In genomic region chr11:75677881-75678746, GRCm38 (mm10) we compare ENCODE assay signal across 8 mouse cellular contexts. TPM values are rescaled to one million over a fixed set of nuclear protein-coding genes. Genes with fewer than 3 reads are reported as not detected.
DNase-seq lines count a peak whose midpoint lies in the region; ATAC-seq and TF ChIP-seq lines count a peak whose summit lies in the region.

No protein-coding gene starts in this region.

- TF ChIP-seq CTCF in thymus, adult 2 months (IDR thresholded peaks at IDR 0.05; ENCODE audit: borderline replicate concordance, control insufficient read depth, extremely low read depth, insufficient read depth, low read length, poor library complexity): no peak

- peak overlapping the region; percentile 69 for H3K27ac ChIP-seq in thymus, adult 2 months (ENCODE audit: control insufficient read depth, insufficient read depth, low read length)
- H3K27ac ChIP-seq in limb, embryonic 12.5 days: no peak overlapping the region
- H3K27ac ChIP-seq in stomach, embryonic 15.5 days: peak overlapping the region; percentile 76

- H3K9me3 ChIP-seq in limb, embryonic 12.5 days: no peaks in the 10 kb centered on the region
- no peaks in the 10 kb centered on the region for H3K9me3 ChIP-seq in stomach, embryonic 15.5 days

- H3K4me3 ChIP-seq in thymus, adult 2 months (ENCODE audit: control insufficient read depth, insufficient read depth, low read length): peak overlapping the region; percentile 48; the same call in 1 of the 2 replicates
- H3K4me3 ChIP-seq in limb, embryonic 12.5 days (replicated peaks): peak overlapping the region; percentile 96
- peak overlapping the region; percentile 99 for H3K4me3 ChIP-seq in stomach, embryonic 15.5 days (replicated peaks)

- peaks cover 5% of the 10 kb centered on the region; the same call in 1 of the 2 replicates for H3K36me3 ChIP-seq in thymus, adult 2 months (ENCODE audit: control insufficient read depth, insufficient read depth, low read length)
- peaks cover 13% of the 10 kb centered on the region for H3K36me3 ChIP-seq in limb, embryonic 12.5 days
- peaks cover 11% of the 10 kb centered on the region for H3K36me3 ChIP-seq in stomach, embryonic 15.5 days

- ATAC-seq in limb, embryonic 12.5 days (ENCODE audit: insufficient number of reproducible peaks, insufficient read depth, low FRiP score, low TSS enrichment, low read depth): no peak
- ATAC-seq in stomach, embryonic 15.5 days (ENCODE audit: insufficient read depth, low FRiP score, low read depth): no peak

- H3K4me2 ChIP-seq in limb, embryonic 12.5 days: peak overlapping the region; percentile 67
- H3K4me2 ChIP-seq in stomach, embryonic 15.5 days: peak overlapping the region; percentile 70

- WGBS in thymus, adult 2 months: 100% methylated on average over 3 of the region's 3 CpGs
- 86% methylated on average over 3 of the region's 3 CpGs for WGBS in limb, embryonic 12.5 days
- 83% methylated on average over 3 of the region's 3 CpGs for WGBS in stomach, embryonic 15.5 days

- H3K4me1 ChIP-seq in thymus, adult 2 months (replicated peaks; ENCODE audit: control insufficient read depth, insufficient read depth, low read length): no peaks in the 10 kb centered on the region
- H3K4me1 ChIP-seq in limb, embryonic 12.5 days (replicated peaks): peaks cover 15% of the 10 kb centered on the region
- H3K4me1 ChIP-seq in stomach, embryonic 15.5 days: peaks cover 8% of the 10 kb centered on the region; the same call in 1 of the 2 replicates

- DNase-seq in adrenal gland, postnatal 14 days: peak; percentile 38
- DNase-seq in adrenal gland, adult 8-10 months: no peak
- no peak for DNase-seq in thymus, adult 2 months
- DNase-seq in thymus, postnatal 0 days (ENCODE audit: low spot score): no peak
- DNase-seq in layer of hippocampus, postnatal 14 days (ENCODE audit: low spot score in 2 of 2): no peak
- no peak for DNase-seq in spleen, postnatal 14 days (ENCODE audit: low spot score in 2 of 2)

- no peak overlapping the region for H3K9ac ChIP-seq in limb, embryonic 12.5 days (replicated peaks)
- H3K9ac ChIP-seq in stomach, embryonic 15.5 days: 0 out of 2 replicates have a peak overlapping the region, but pooled peaks have one; percentile 2

- TF ChIP-seq POLR2A in thymus, adult 2 months (IDR thresholded peaks at IDR 0.05; ENCODE audit: control insufficient read depth, extremely low read depth, insufficient read depth, low read length, poor library complexity): no peak

- H3K27me3 ChIP-seq in thymus, adult 2 months (ENCODE audit: control insufficient read depth, insufficient read depth, low read length): no peaks in the 10 kb centered on the region
- no peaks in the 10 kb centered on the region for H3K27me3 ChIP-seq in limb, embryonic 12.5 days
- no peaks in the 10 kb centered on the region for H3K27me3 ChIP-seq in stomach, embryonic 15.5 days (replicated peaks)

RNA-seq across cellular contexts. Expression of gene Crk, which starts 0.9 kb away (rescaled TPM):
- 100 and 101 TPM in 2 replicates for total RNA-seq in adrenal gland, postnatal 14 days (2021)
- total RNA-seq in adrenal gland, adult 8-10 months (2022): 100 to 1,000 TPM; 115 to 125 (median 117) TPM
- polyA plus RNA-seq in thymus, adult 2 months (2012; rRNA removed): 46.7 and 85.4 TPM in 2 replicates
- 58.0 and 64.6 TPM in 2 replicates for polyA plus RNA-seq in thymus, postnatal 0 days (2015; fragmentation: Nextera tagmentation; extraction: Ambion mirVana)
- 134 and 135 TPM in 2 replicates for polyA plus RNA-seq in limb, embryonic 12.5 days (2016; fragmentation: Nextera tagmentation; extraction: Ambion mirVana)
- 108 and 116 TPM in 2 replicates for polyA plus RNA-seq in stomach, embryonic 15.5 days (2015; fragmentation: Nextera tagmentation; extraction: Ambion mirVana)
- 100 to 1,000 TPM; 127 to 129 TPM for total RNA-seq in layer of hippocampus, postnatal 14 days (2021)

RNA-seq across cellular contexts. Expression of gene Myo1c, which starts 27.8 kb away (rescaled TPM):
- 148 and 155 TPM in 2 replicates for total RNA-seq in adrenal gland, postnatal 14 days (2021)
- total RNA-seq in adrenal gland, adult 8-10 months (2022): 100 to 1,000 TPM; 151 to 208 (median 180) TPM
- polyA plus RNA-seq in thymus, adult 2 months (2012; rRNA removed): 78.0 and 90.2 TPM in 2 replicates
- polyA plus RNA-seq in thymus, postnatal 0 days (2015; fragmentation: Nextera tagmentation; extraction: Ambion mirVana): 16.1 and 19.0 TPM in 2 replicates
- 24.2 and 28.2 TPM in 2 replicates for polyA plus RNA-seq in limb, embryonic 12.5 days (2016; fragmentation: Nextera tagmentation; extraction: Ambion mirVana)
- polyA plus RNA-seq in stomach, embryonic 15.5 days (2015; fragmentation: Nextera tagmentation; extraction: Ambion mirVana): 55.5 and 56.4 TPM in 2 replicates
- 10 to 100 TPM; 20.1 to 21.1 TPM for total RNA-seq in layer of hippocampus, postnatal 14 days (2021)

RNA-seq across cellular contexts. Expression of gene Inpp5k, which starts 47.3 kb away (rescaled TPM):
- 32.3 and 41.8 TPM in 2 replicates for total RNA-seq in adrenal gland, postnatal 14 days (2021)
- 10 to 100 TPM; 46.2 to 62.5 (median 53.6) TPM for total RNA-seq in adrenal gland, adult 8-10 months (2022)
- polyA plus RNA-seq in thymus, adult 2 months (2012; rRNA removed): 149 and 164 TPM in 2 replicates
- polyA plus RNA-seq in thymus, postnatal 0 days (2015; fragmentation: Nextera tagmentation; extraction: Ambion mirVana): 56.9 and 63.9 TPM in 2 replicates
- 18.6 and 20.1 TPM in 2 replicates for polyA plus RNA-seq in limb, embryonic 12.5 days (2016; fragmentation: Nextera tagmentation; extraction: Ambion mirVana)
- polyA plus RNA-seq in stomach, embryonic 15.5 days (2015; fragmentation: Nextera tagmentation; extraction: Ambion mirVana): 18.9 and 20.2 TPM in 2 replicates
- total RNA-seq in layer of hippocampus, postnatal 14 days (2021): 10 to 100 TPM; 49.7 to 58.8 TPM

RNA-seq across cellular contexts. Expression of gene Ywhae, which starts 54.6 kb away (rescaled TPM):
- 585 and 641 TPM in 2 replicates for total RNA-seq in adrenal gland, postnatal 14 days (2021)
- 100 to 1,000 TPM; 600 to 760 (median 717) TPM for total RNA-seq in adrenal gland, adult 8-10 months (2022)
- polyA plus RNA-seq in thymus, adult 2 months (2012; rRNA removed): 170 and 177 TPM in 2 replicates
- polyA plus RNA-seq in thymus, postnatal 0 days (2015; fragmentation: Nextera tagmentation; extraction: Ambion mirVana): 669 and 689 TPM in 2 replicates
- 1,061 and 1,068 TPM in 2 replicates for polyA plus RNA-seq in limb, embryonic 12.5 days (2016; fragmentation: Nextera tagmentation; extraction: Ambion mirVana)
- 701 and 790 TPM in 2 replicates for polyA plus RNA-seq in stomach, embryonic 15.5 days (2015; fragmentation: Nextera tagmentation; extraction: Ambion mirVana)
- total RNA-seq in layer of hippocampus, postnatal 14 days (2021): 1,000 to 10,000 TPM; 1,350 to 1,430 TPM

Comparison
In these comparisons a context has a peak if more than half of its experiments do, and no peak if none do; other contexts are left out.
1. H3K4me3 ChIP-seq: peak in every context shown above with its lines; median percentile 99 in stomach, embryonic 15.5 days; 96 in limb, embryonic 12.5 days; 48 in thymus, adult 2 months.